8 mouse cellular contexts compared by ENCODE assay signal in the genomic region with DNA sequence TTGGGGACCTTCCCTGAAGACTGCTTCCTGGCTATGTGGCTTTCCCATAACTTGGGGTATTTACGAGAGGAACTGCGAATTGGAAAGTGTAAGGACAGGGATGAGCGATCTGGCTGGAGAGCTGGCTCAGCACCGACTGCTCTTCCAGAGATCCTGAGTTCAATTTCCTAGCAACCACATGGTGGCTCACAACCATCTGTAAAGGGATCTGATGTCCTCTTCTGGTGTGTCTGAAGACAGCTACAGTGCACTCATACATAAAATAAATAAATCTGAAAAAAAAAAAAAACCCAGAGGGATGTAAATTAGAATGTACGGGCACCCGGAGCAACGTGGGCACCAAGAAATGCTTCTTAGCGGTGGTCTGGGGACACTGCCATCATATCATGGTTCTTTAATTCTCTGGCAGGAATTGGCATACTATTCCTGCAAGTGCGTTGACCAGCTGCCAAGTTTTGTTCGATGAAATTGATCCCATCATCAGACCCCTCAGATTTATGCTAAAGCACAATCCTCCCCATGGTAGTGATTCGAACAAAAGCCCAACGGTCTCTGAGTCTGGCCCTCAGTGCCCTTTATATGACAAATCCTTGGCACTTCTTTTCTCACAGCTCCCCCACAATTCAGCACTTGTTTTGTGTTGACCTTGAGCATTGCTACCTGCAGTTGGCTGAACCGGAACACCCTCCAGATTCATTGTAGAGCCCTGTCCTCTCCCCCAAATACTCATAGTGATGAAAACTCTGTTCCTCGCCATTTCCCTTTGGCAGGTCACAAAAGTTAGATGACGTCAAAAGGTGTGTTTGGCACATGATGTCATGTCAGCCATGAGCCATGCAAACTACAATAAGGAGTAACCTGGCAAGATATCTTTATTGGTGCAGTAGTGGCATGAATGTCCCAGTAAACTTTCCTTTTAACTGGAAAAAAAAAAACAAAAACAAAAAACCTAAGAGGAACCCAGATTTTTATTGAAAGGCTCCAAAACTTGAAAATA. TPM values are rescaled to one million over a fixed set of nuclear protein-coding genes. Genes with fewer than 3 reads are reported as not detected.
A peak's percentile ranks its signal among the peaks of the same experiment; 100 is the strongest.
DNase-seq lines count a peak whose midpoint lies in the region; ATAC-seq lines count a peak whose summit lies in the region.

No protein-coding gene starts in this region.

- H3K36me3 ChIP-seq in forebrain, embryonic 15.5 days, result no peaks in the 10 kb centered on the region

- H3K4me1 ChIP-seq in forebrain, embryonic 15.5 days, result peaks cover 26% of the 10 kb centered on the region

- peak overlapping the region; percentile 81 for H3K4me2 ChIP-seq in forebrain, embryonic 15.5 days (replicated peaks)

- peak; percentile 33 to 68 for DNase-seq in adrenal gland, adult (ENCODE audit: inconsistent age in 2 of 2, low spot score in 1 of 2)
- no peak for DNase-seq in adrenal gland, postnatal 25 days
- DNase-seq in right cerebral cortex, postnatal 14 days, result peak; percentile 41
- DNase-seq in right cerebral cortex, postnatal 25 days, result no peak
- DNase-seq in kidney, postnatal 14 days, result peak; percentile 16
- DNase-seq in naive thymus-derived CD4-positive, alpha-beta T cell, adult 2 months (ENCODE audit: low read depth), result peak; percentile 37
- DNase-seq in urinary bladder, postnatal 25 days (ENCODE audit: low spot score), result no peak

- ATAC-seq in forebrain, embryonic 15.5 days (replicated peaks), result no peak

- H3K4me3 ChIP-seq in forebrain, embryonic 15.5 days, result peak overlapping the region; percentile 86

- peak overlapping the region; percentile 72 for H3K9ac ChIP-seq in forebrain, embryonic 15.5 days (replicated peaks)

- H3K27me3 ChIP-seq in forebrain, embryonic 15.5 days, result no peaks in the 10 kb centered on the region

- 18% methylated on average over 15 of the region's 15 CpGs for WGBS in forebrain, embryonic 15.5 days

- peak overlapping the region; percentile 80 for H3K27ac ChIP-seq in forebrain, embryonic 15.5 days (replicated peaks)

- H3K9me3 ChIP-seq in forebrain, embryonic 15.5 days, result no peaks in the 10 kb centered on the region

RNA-seq across cellular contexts. Expression of a gene that starts 1.0 kb away (rescaled TPM):
- 33.2 and 37.4 TPM in 2 replicates for total RNA-seq in adrenal gland, postnatal 25 days (2021)
- polyA plus RNA-seq in forebrain, embryonic 15.5 days (2015; fragmentation: Nextera tagmentation; extraction: Ambion mirVana), result 53.7 and 56.6 TPM in 2 replicates

RNA-seq across cellular contexts. Expression of a gene that starts 1.1 kb away (rescaled TPM):
- not detected in 2 replicates for total RNA-seq in adrenal gland, postnatal 25 days (2021)
- polyA plus RNA-seq in forebrain, embryonic 15.5 days (2015; fragmentation: Nextera tagmentation; extraction: Ambion mirVana), result 0.09 and 0.11 TPM in 2 replicates

RNA-seq across cellular contexts. Expression of a gene that starts 12.7 kb away (rescaled TPM):
- total RNA-seq in adrenal gland, postnatal 25 days (2021), result 41.5 and 45.8 TPM in 2 replicates
- polyA plus RNA-seq in forebrain, embryonic 15.5 days (2015; fragmentation: Nextera tagmentation; extraction: Ambion mirVana), result 67.3 and 72.1 TPM in 2 replicates

RNA-seq across cellular contexts. Expression of a gene that starts 55.3 kb away (rescaled TPM):
- 0.33 and 1.1 TPM in 2 replicates for total RNA-seq in adrenal gland, postnatal 25 days (2021)
- polyA plus RNA-seq in forebrain, embryonic 15.5 days (2015; fragmentation: Nextera tagmentation; extraction: Ambion mirVana), result 31.7 and 33.6 TPM in 2 replicates

Comparison
In these comparisons a context has a peak if more than half of its experiments do, and no peak if none do; other contexts are left out.
1. DNase-seq: peak in adrenal gland, adult (2 of 2), right cerebral cortex, postnatal 14 days (single experiment), kidney, postnatal 14 days (single experiment) and naive thymus-derived CD4-positive, alpha-beta T cell, adult 2 months (single experiment); none in adrenal gland, postnatal 25 days (single experiment), right cerebral cortex, postnatal 25 days (single experiment) and urinary bladder, postnatal 25 days (single experiment).